Mouse (Mus musculus) E14TG2a.4 (cell line): ENCODE data around the gene Usp44.

Source experiments
- CTCF ChIP-seq: conservative IDR thresholded peaks from 2 replicates; pipeline ENCODE4 v1.5.1; 2014; ENCODE audit warnings: low read length
- NANOG ChIP-seq: IDR thresholded peaks from 2 replicates; pipeline ENCODE4 v1.6.1; 2014; ENCODE audit warnings: borderline replicate concordance, low read length, mixed read lengths
- POU5F1 ChIP-seq: IDR thresholded peaks from 2 replicates; pipeline ENCODE4 v1.6.1; 2014; ENCODE audit warnings: low read length, borderline replicate concordance

- TF ChIP-seq CTCF (no peak), POU5F1 (no peak), NANOG (no peak)
Observed at GRCm38 (mm10) chr10:93833699-93834393, 2.5 kb downstream of the Usp44 start.
